17 mouse cellular contexts compared by ENCODE assay signal in genomic region chrX:167108356-167108755, GRCm38 (mm10).
DNase-seq lines count a peak whose midpoint lies in the region; ATAC-seq lines count a peak whose summit lies in the region.
"Had no signal": no experiment of that assay in that cellular context is flagged by ENCODE, and none has a peak within 500 bp of the region (broad histone marks: within the 10 kb centered on the region; RNA-seq: fewer than 3 reads in every experiment).

No protein-coding gene starts in this region.

- H3K4me2 ChIP-seq in hindbrain, embryonic 16.5 days (ENCODE audit: low read length), result no peak overlapping the region
- H3K4me2 ChIP-seq: embryonic facial prominence, embryonic 15.5 days; hindbrain, embryonic 14.5 days; limb, embryonic 15.5 days; midbrain, embryonic 11.5 days had no signal

- no peak overlapping the region for H3K9ac ChIP-seq in hindbrain, embryonic 16.5 days (ENCODE audit: low read depth, low read length)
- H3K9ac ChIP-seq: embryonic facial prominence, embryonic 15.5 days; hindbrain, embryonic 14.5 days; limb, embryonic 15.5 days had no signal

- peak; percentile 59 for DNase-seq in A20 (ENCODE audit: low read depth, low spot score)
- DNase-seq in CD4-positive helper T cell, adult 2 months (ENCODE audit: low read depth, low spot score), result peak; percentile 61
- peak; percentile 57 for DNase-seq in thymus, postnatal 0 days (ENCODE audit: low spot score)
- DNase-seq in adrenal gland, adult (ENCODE audit: inconsistent age in 2 of 2, low spot score in 1 of 2), result no peak
- DNase-seq in lung, postnatal 36 days, result no peak
- DNase-seq: adrenal gland, adult 8-10 months; cerebellum, adult 8-10 months; lung, adult 18-20 months; lung, postnatal 4 days had no signal

- H3K27me3 ChIP-seq in hindbrain, embryonic 16.5 days (replicated peaks; ENCODE audit: control insufficient read depth, insufficient read depth, low read length), result peaks cover 6% of the 10 kb centered on the region; the same call in 1 of the 2 replicates
- H3K27me3 ChIP-seq: embryonic facial prominence, embryonic 15.5 days; Patski had no signal

- H3K27ac ChIP-seq in hindbrain, embryonic 16.5 days (ENCODE audit: low read depth, low read length), result no peak overlapping the region
- H3K27ac ChIP-seq: embryonic facial prominence, embryonic 15.5 days; hindbrain, embryonic 14.5 days; layer of hippocampus, adult 2 months; limb, embryonic 15.5 days had no signal

- H3K4me3 ChIP-seq in hindbrain, embryonic 16.5 days (ENCODE audit: low read length), result no peak overlapping the region
- H3K4me3 ChIP-seq: embryonic facial prominence, embryonic 15.5 days; layer of hippocampus, adult 2 months; limb, embryonic 15.5 days had no signal

- H3K4me1 ChIP-seq in hindbrain, embryonic 16.5 days (ENCODE audit: control insufficient read depth, insufficient read depth, low read depth, low read length), result 0 out of 2 replicates have a peak, but pooled peaks cover 3% of the 10 kb centered on the region
- H3K4me1 ChIP-seq: embryonic facial prominence, embryonic 15.5 days; limb, embryonic 15.5 days had no signal

- ATAC-seq in common myeloid progenitor, adult 5-6 weeks (replicated peaks; ENCODE audit: low read depth, poor library complexity, severe bottlenecking), result peak; percentile 21
- ATAC-seq in hindbrain, embryonic 16.5 days, result no peak
- ATAC-seq: Patski had no signal

- no peaks in the 10 kb centered on the region for H3K9me3 ChIP-seq in hindbrain, embryonic 16.5 days (ENCODE audit: control insufficient read depth, low read length)
- H3K9me3 ChIP-seq: embryonic facial prominence, embryonic 15.5 days; limb, embryonic 15.5 days had no signal

- no peaks in the 10 kb centered on the region for H3K36me3 ChIP-seq in hindbrain, embryonic 16.5 days (ENCODE audit: control insufficient read depth, insufficient read depth, low read length)
- H3K36me3 ChIP-seq: embryonic facial prominence, embryonic 15.5 days; limb, embryonic 15.5 days had no signal

- WGBS in hindbrain, embryonic 16.5 days, result 90% methylated on average over 6 of the region's 6 CpGs

Comparison
In these comparisons a context has a peak if more than half of its experiments do, and no peak if none do; other contexts are left out.
1. DNase-seq: peak in A20 (single experiment), CD4-positive helper T cell, adult 2 months (single experiment) and thymus, postnatal 0 days (single experiment); none in adrenal gland, adult (0 of 2) and lung, postnatal 36 days (single experiment).